Mouse (Mus musculus): ENCODE data around the gene 4933407L21Rik.

DNA sequence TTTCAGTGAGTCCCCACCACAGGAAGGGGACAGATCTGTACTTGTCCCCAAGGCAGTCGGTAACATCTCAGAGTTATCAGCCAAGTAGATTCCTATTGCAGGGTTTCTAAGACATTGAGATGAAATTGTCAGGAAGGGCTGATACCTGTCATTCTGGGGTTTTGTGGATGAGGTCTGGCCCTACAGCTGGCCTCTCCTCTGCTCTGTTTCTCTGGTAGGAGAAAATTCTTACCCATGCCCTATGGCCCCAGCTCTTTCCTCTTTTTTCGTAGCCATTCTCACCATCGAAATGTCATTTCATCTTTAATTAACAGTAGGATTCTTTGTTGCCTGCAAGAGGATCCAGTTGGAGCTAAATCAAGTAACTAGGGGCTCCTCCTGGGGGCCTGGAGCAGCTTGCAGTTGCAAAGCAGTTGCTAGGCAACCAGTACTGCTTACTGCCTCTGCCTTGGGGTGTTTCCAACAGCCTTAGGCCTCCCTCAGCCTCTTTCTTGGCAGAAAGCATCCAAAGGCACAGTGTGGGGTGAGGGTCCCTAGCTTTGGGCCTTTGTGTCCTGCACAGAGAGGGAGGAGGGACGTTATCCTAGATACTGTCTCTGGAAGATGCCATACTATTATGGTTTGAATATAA lies at the start of gene 4933407L21Rik:
- TF ChIP-seq E2F4 (IDR thresholded peaks at IDR 0.05; ENCODE audit: insufficient replicate concordance, low read depth, low read length) (no peak), CTCF (conservative IDR thresholded peaks at IDR 0.05 in 1 of 2, IDR thresholded peaks at IDR 0.05 in 1 of 2; ENCODE audit: low read depth in 2 of 2, low read length in 2 of 2) (no peak), ZNF384 (IDR thresholded peaks at IDR 0.05; ENCODE audit: low read depth, low read length) (no peak), POLR2A (IDR thresholded peaks at IDR 0.05; ENCODE audit: low read depth, low read length) (no peak), KAT2A (IDR thresholded peaks at IDR 0.05; ENCODE audit: insufficient replicate concordance, low read length) (no peak), TCF12 (IDR thresholded peaks at IDR 0.05; ENCODE audit: low read depth, low read length) (no peak), MAX (IDR thresholded peaks at IDR 0.05; ENCODE audit: low read length) (no peak), NELFE (IDR thresholded peaks at IDR 0.05; ENCODE audit: low read depth, low read length) (no peak)
